Mouse (Mus musculus) ES-Bruce4 (cell line): ENCODE measurements around the gene Cntf.

Source experiments
- CTCF ChIP-seq: IDR thresholded peaks from one replicate; pipeline ENCODE4 v1.8.1; 2011; ENCODE audit warnings: low read depth, low read length
- EP300 ChIP-seq: IDR thresholded peaks from 2 replicates; pipeline ENCODE4 v1.6.1; 2011; ENCODE audit warnings: low read depth, low read length; ENCODE audit not compliant: insufficient read depth
- POLR2A ChIP-seq: IDR thresholded peaks from one replicate; pipeline ENCODE4 v1.8.1; 2011; ENCODE audit warnings: low read length; ENCODE audit not compliant: insufficient read depth

GRCm38 (mm10) chr19:12800621-12801020, 35.2 kb upstream of the Cntf start:
- TF ChIP-seq CTCF (no peak), POLR2A (no peak), EP300 (no peak)
